Mouse (Mus musculus) ES-Bruce4 (cell line): ENCODE measurements around the gene Tle2.

Experiments
- CTCF ChIP-seq: IDR thresholded peaks from one replicate; pipeline ENCODE4 v1.8.1; 2011; ENCODE audit warnings: low read depth, low read length
- EP300 ChIP-seq: IDR thresholded peaks from 2 replicates; pipeline ENCODE4 v1.6.1; 2011; ENCODE audit warnings: low read depth, low read length; ENCODE audit not compliant: insufficient read depth
- POLR2A ChIP-seq: IDR thresholded peaks from one replicate; pipeline ENCODE4 v1.8.1; 2011; ENCODE audit warnings: low read length; ENCODE audit not compliant: insufficient read depth

- TF ChIP-seq EP300 (no peak), POLR2A (no peak), CTCF (no peak)
Measured at GRCm38 (mm10) chr10:81548944-81549343, 25.4 kb upstream of the Tle2 start.
